Mouse (Mus musculus): Measurements from ENCODE around the gene Slc35f1.

GRCm38 (mm10) chr10:53006229-53007190 lies 316.2 kb downstream of the Slc35f1 start:
- no peak for TF ChIP-seq CTCF (IDR thresholded peaks at IDR 0.05; ENCODE audit: extremely low read depth, insufficient read depth, low read length)
- TF ChIP-seq POLR2A (IDR thresholded peaks at IDR 0.05; ENCODE audit: extremely low read depth, insufficient read depth, low read length): no peak

Measured in cortical plate, adult 2 months (tissue).